Mouse (Mus musculus) embryonic fibroblast, embryonic 13.5 days (primary cell): ENCODE results near the gene Gm4969. TPM values are rescaled to one million over a fixed set of nuclear protein-coding genes. Genes with fewer than 3 reads are reported as not detected.
"Not testable (repeated sequence)": the region's sequence is repeated elsewhere in the genome, so short reads cannot be mapped to it uniquely, and the experiment has no call there.

ENCODE experiments used
- H3K27ac ChIP-seq: 2 replicates; pipeline ENCODE4 v1.5.1; 2012; ENCODE audit warnings: low read length, control low read depth, inconsistent platforms; ENCODE audit not compliant: insufficient read depth
- H3K4me1 ChIP-seq: 2 replicates; pipeline ENCODE4 v1.6.1; 2011; ENCODE audit warnings: low read length; ENCODE audit not compliant: control insufficient read depth, insufficient read depth
- H3K4me3 ChIP-seq: 2 replicates; pipeline ENCODE4 v1.5.1; 2011; ENCODE audit warnings: mild to moderate bottlenecking, control low read depth, low read length; ENCODE audit not compliant: insufficient read depth
- CTCF ChIP-seq: IDR thresholded peaks from 2 replicates; pipeline ENCODE4 v1.5.1; 2011; ENCODE audit warnings: mild to moderate bottlenecking, control low read depth, low read length, moderate library complexity, borderline replicate concordance; ENCODE audit not compliant: insufficient read depth
- POLR2A ChIP-seq: IDR thresholded peaks from 2 replicates; pipeline ENCODE4 v1.6.1; 2011; ENCODE audit warnings: low read depth, mild to moderate bottlenecking, control low read depth, low read length, moderate library complexity
- polyA plus RNA-seq: library from polyadenylated mRNA; stranded (reverse); fragments of >200 nt; gene quantifications from 2 replicates; pipeline ENCODE4 v1.2.4, GENCODE M21; 2011; ENCODE audit warnings: low read depth; ENCODE audit not compliant: missing spikeins, insufficient read length

Gene Gm4969
- polyA plus RNA-seq, 1 experiment: not detected

DNA sequence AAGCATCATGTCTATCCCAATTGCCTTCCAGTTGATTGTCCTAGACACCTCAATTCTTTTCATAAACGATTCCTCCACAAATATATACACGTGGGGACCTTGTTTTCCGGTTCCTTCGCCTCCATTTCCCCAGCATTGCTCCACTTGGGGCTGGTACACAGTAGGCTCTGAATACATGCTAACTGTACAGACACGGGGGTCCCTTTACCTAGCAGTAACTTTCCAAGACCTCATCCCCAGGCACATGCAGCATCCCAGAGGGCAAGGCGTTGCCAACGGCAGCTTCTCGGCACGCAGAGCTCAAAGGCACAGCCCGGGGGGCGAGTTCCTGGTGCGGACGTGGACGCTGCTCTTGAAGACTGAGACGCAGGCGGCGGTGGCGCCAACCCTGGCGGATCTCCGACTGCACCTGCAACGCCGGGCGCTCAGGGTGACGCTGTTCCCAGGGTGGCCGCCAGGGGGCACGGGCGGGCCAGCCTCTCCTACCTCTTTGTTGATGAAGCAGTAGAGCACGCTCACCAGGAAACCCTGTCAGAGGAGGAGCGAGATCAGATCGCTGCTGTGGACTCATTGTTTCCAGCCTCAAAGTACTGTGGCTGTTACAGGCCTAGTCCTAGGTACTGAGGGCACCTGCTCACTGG lies 39.1 kb upstream of the Gm4969 start:
- Histone ChIP-seq H3K4me3 (no peak overlapping the region), H3K4me1 (peaks cover 12% of the 10 kb centered on the region), H3K27ac (no peak overlapping the region)
- TF ChIP-seq POLR2A: no peak
- peak; percentile 71 for TF ChIP-seq CTCF

DNA sequence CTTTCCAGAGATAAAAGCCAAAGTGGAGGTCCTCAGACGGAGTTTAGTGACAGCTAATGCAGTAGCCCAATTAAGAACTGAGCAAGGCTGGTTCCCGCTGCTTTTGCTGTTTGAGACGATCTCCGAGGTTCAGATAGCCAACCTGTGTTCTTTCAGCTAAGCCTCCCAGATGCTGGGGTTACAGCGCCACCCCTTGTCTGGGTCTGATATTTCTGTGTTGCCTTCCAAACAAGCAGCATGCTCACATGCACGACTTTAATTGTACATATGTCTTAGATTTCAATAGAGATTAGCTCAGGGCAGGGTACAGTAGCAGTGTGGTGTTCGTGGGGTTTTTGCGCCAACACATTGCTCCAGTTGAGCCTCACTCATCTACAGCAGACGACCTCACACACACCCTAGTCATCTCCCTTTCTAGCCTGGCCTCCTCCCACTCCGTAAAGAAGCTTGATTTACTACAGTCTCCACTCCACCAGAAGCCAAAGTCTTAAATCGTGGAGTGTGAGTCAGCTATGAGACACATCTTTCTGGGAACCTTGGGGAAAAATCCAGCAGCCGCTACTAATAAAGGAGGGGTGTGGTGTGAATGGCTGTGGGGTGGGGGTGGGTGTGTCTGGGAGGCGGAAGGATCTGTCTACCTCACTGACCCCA lies 37.8 kb upstream of the Gm4969 start:
- TF ChIP-seq CTCF: peak; percentile 36; the same call in 1 of the 2 replicates
- no peak for TF ChIP-seq POLR2A
- Histone ChIP-seq H3K27ac (peak overlapping the region; percentile 80), H3K4me3 (no peak overlapping the region), H3K4me1 (peaks cover 12% of the 10 kb centered on the region)

DNA sequence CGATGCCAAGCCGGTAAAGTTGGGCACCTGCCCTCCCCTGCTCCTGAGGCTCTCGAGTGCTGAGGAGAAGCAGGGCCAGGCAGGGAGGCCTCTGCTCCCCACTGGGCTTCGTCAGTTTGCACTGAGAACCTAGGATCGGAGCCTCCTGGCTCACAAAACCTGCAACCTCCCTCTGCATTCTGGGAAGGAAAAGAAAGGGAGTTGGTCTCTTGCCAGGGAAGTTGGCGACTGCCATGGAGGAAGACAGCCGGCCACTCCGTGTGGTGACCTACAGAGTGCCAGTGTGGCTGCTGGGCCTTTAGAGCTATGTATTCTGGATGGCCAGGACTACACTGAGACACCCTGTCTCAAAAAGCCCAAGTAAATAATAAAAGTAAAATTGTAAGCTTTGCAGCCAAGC lies 36.6 kb upstream of the Gm4969 start:
- Histone ChIP-seq H3K27ac (no peak overlapping the region), H3K4me3 (no peak overlapping the region), H3K4me1 (peaks cover 16% of the 10 kb centered on the region)
- TF ChIP-seq POLR2A: no peak
- no peak for TF ChIP-seq CTCF

DNA sequence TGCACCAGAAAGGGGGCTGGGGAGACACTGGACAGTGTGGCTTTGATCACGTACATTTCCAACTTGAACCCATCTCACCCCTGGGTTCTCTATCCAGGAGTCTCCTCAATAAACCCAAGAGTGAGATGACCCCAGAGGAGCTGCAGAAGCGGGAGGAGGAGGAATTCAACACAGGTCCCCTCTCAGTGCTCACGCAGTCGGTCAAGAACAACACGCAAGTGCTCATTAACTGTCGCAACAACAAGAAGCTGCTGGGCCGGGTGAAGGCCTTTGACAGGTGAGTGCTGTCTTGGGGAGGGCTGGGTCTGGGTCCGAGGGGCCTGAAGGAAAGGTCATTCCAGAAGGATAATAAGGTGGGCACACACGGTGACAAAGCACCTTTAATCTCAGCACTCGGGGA lies 33.0 kb upstream of the Gm4969 start:
- H3K4me3 ChIP-seq: not testable (repeated sequence)
- peaks cover 12% of the 10 kb centered on the region for H3K4me1 ChIP-seq

DNA sequence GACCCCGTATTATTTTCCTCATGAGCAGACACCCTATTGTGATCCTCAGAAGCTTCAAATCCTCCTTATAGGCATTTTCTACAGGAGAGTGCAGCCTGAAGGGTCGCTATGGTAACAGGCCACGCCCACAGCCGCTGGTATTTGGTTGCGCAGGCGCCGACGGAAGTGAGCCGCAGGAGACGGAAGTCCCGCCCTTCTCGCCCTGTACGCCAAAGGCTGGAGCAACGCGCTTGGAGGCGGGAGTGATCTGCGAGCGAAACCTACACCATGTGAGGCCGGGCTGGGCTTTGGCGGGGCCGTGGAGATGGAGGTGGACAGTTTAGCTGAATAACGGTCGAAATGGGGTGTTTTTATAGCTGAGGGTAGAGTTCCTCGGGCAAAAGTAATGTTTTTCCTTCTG lies 31.5 kb upstream of the Gm4969 start, which contains the start of gene Snrpd2:
Gene Snrpd2, plus strand, starts transcription at position 97 of the 400 bp plus-strand sequence.
- TF ChIP-seq CTCF (no peak), POLR2A (peak; percentile 81)
- H3K4me3 ChIP-seq: peak within 1 kb of the TSS; percentile 90
- peak within 1 kb of the TSS; percentile 50 for H3K27ac ChIP-seq
- H3K4me1 ChIP-seq: 0 out of 2 replicates have a peak, but pooled peaks cover 4% of the 10 kb centered on the region

More for the DNA sequence above, 33.0 kb upstream of the Gm4969 start:
- not testable (repeated sequence) for H3K27ac ChIP-seq

DNA sequence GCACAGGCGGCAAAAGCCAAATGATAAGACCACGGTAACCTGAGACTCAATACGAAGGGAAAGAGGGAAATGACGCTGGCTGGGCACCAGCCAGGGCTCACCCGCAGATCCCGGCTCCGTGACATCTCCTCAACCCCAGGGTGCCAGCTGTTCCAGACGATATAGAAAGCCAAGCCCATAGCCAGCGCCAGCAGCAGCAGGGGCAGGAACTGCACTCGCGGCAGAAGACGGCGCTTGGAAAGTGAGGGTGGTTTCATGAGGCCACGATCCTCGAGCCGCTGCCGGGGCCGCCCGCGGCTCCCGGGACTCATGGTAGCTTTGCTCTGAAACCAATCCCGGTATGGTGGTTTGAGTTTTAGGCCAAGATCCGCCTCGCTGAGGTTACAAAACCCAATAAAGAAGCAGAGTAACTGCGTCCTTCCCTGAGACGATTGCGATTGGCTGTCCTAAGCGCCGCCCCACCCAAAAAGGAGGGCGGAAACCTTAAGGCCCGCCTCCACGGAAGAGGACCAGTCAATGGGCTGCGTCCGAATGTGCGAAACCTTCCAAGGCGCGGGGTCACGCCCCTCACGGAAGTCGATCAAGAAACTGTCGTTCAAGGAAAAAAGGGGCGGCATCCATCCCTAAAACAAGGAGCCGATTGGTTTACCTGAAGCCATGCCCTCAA lies 30.8 kb upstream of the Gm4969 start, which contains the start of gene Qpctl:
Gene Qpctl, minus strand, starts transcription at position 417 of the 667 bp plus-strand sequence.
- Histone ChIP-seq H3K4me1 (0 out of 2 replicates have a peak, but pooled peaks cover 4% of the 10 kb centered on the region), H3K4me3 (peak within 1 kb of the TSS; percentile 90), H3K27ac (peak within 1 kb of the TSS; percentile 50)
- TF ChIP-seq POLR2A (peak; percentile 80), CTCF (no peak)

DNA sequence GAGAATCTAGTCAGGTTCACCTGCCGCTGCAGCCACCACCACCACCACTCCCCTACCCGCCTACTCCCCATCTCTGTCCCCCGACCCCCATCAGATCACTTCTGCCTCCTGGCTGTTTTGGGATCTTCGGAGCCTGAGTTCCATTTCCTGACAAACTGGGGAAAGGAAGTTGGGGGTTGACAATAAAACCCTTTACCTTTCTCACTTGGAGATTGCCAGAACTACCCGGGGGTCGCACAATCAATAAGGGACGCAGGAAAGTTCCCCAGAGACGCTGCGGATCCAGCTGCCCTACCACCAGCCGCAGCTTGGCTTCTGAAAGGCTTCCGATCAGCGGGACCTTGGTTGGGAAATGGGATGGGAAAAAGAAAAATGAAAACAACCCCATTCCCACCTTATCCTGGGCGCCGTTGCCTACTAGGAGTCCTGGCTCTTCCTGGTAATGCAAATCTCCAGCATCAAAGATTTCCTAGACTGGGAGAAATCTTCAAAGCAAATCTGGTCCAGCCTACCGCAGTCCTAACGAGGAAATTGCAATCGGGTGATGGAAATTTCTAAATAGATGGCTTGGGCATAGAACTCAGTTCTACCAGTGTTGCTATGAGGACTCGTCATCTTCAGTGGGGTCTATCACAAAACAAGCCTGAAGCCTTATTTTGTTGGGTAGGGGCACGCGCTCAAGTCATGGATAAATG lies 30.2 kb upstream of the Gm4969 start:
- peak overlapping the region; percentile 61 for H3K4me3 ChIP-seq
- H3K27ac ChIP-seq: peak overlapping the region; percentile 50
- 0 out of 2 replicates have a peak, but pooled peaks cover 4% of the 10 kb centered on the region for H3K4me1 ChIP-seq
- TF ChIP-seq POLR2A: no peak
- no peak for TF ChIP-seq CTCF

DNA sequence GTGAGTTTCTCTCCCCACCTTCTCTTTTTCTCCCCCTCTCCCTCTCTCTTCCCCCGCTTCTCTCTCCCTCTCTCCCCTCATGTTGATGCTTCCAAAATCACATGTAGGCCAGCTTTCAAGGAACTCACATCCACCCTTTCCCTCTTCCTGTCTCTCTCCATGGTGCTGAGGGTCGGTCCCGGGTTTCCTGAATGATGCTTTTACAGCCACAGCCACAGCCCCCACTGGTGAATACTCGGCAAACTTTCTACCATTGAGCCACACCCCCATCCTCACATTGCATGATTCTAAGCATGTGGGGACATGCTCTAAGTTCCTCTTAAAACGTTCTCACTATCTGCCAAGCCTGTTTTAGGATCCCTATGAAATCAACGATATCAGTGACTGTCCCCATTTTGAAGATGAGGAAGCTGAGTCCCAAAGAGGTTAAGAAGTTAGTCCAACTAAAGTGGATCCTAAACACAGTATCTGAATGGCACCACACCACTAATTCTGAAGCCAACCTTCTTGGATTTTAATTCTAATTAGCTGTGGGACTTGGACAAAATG lies 29.4 kb upstream of the Gm4969 start:
- TF ChIP-seq POLR2A: no peak
- TF ChIP-seq CTCF: no peak
- H3K4me1 ChIP-seq: 0 out of 2 replicates have a peak, but pooled peaks cover 4% of the 10 kb centered on the region
- no peak overlapping the region for H3K27ac ChIP-seq
- H3K4me3 ChIP-seq: no peak overlapping the region

DNA sequence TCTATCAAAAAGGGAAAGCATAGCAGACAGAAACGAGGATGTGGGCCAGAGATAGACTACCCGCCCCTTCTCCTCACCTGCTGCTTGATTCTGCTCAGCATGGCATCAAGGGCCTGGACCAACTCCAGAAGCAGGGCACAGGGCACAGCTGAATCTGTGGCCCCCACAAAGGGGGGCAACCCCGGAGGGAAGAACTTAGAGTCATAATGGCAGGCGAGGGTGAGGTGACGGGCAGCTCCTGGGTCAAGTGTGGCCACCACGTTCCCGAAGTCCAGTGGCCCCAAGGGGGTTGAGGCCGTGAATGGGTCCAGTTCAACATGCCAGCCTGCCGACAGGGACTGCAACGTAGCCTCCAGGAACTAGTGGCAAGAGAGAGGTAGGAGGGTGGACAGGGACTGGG lies 28.6 kb upstream of the Gm4969 start:
- Histone ChIP-seq H3K27ac (no peak overlapping the region), H3K4me1 (0 out of 2 replicates have a peak, but pooled peaks cover 4% of the 10 kb centered on the region), H3K4me3 (no peak overlapping the region)
- TF ChIP-seq CTCF (no peak), POLR2A (no peak)
